Mouse (Mus musculus) urinary bladder, adult 18-20 months (tissue): ENCODE data around the gene Smc6.

Source experiments
- DNase-seq, 2 experiments: peaks; one replicate each; pipeline ENCODE4 v3.0.0; 2022; ENCODE audit warnings: low spot score in 2 of 2, mixed read lengths in 2 of 2

The Smc6 gene

DNA sequence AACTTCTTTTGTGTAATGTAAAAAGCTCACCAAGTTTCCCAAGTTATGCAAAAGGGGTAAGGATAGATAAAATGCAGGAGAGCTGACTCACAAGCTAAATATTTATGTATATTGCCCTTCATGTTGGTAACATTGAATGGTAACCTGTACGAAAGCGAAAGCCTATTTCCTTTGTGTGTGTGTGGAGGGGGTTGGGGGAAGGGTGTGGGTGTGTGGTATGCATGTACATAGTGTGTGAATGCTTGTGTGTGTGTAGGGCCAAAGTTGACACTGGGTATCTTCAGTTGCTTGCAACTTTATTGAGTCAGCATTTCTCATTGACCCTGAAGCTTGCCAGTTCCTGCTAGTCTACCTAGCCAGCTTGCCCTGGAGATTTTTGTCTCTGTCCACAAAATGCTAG, 15.9 kb downstream of the Smc6 start:
- DNase-seq = no peak

DNA sequence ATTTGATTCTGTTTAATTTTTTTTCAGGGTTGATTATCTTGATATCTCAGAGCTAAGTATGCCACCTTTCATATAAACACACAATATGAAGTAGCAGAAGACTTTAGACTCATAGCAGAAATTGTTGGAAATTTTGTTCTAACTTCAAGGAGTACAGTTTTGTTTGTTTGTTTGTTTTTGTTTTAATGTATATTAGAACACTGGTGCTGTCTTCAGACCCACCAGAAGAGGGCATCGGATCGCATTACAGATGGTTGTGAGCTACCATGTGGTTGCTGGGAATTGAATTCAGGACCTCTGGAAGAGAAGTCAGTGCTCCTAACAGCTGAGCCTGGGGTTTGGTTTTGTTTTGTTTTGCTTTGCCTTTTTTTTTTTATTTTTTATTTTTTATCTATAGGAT, 20.7 kb downstream of the Smc6 start:
- DNase-seq = no peak

DNA sequence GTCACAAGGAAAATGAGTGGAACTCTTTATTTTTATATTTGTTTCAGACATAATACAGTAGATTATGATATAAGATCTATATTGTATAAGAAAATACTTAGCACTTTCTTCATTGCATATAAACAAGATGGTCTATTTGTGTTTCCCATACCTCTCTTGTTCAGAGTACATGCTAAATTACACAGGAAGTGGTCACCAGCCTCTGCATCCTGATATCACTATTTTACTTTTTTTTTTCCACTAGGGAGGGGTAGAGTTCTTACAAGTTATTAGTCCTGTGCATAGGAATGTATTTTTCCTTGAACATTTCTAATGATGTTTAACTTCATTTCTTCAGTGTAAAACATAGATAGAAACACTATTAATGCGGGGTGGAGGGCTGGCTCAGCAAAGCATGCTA, 35.2 kb downstream of the Smc6 start:
- DNase-seq = no peak

DNA sequence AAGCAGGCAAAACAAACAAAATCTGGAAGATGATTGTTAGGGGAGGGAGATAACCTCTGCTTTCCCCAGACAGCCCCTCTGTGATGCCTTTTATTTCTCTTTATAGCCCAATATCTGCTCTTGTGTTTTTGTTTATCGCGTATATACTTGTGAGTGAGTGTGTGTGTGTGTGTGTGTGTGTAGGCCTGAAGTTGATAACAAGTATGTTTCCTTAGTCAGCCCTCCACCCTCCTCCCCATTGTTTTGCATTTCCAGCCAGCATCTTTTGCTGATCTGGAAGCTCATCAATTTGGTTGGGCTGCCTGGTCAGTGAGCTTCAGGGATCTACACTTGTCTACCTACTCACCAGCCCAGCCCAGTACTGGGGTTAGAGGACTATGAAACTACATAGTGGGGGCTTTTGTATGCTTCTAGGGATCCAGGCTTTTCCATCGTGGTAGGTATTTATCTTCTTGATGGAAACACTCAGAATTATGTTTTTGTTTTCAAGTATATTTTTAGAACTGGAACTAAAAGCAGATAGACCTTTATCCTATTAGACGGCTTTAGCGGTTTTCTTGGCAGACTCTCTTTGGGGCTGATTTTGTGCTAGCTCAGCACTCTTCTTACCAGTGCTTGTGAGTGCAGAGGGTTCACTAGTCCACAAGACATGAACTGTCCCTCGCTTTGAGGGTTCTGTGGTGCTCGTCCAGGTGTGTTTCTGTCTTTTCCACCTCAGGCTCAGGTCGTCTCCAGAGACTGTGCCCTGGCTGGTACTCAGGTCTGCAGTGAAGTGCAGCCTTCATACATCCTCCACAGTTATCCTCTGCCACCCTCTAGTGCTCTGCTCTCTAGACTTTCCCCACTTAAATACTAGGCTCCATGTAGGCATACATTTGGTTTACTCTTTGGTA, 41.3 kb downstream of the Smc6 start:
- DNase-seq = no peak

DNA sequence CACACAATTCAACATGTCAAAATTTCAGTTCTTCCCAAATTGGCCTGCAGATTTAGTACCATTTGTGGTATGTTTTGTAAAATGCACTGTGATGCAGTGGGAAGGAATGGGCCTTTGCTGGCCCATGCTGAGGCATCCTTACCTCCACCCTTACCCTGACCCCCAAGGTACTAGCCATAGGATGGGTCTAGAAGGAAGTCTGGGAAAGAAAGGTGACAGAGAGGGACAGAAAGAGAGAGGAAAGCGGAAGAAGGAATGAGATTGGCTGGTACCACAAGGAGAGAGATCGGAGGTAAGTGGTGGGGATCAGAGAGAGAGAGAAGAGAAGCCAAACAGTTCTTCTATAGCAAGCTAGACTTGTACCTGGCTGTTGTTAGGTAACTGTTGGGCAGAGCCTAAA, 45.4 kb downstream of the Smc6 start:
- DNase-seq = no peak

DNA sequence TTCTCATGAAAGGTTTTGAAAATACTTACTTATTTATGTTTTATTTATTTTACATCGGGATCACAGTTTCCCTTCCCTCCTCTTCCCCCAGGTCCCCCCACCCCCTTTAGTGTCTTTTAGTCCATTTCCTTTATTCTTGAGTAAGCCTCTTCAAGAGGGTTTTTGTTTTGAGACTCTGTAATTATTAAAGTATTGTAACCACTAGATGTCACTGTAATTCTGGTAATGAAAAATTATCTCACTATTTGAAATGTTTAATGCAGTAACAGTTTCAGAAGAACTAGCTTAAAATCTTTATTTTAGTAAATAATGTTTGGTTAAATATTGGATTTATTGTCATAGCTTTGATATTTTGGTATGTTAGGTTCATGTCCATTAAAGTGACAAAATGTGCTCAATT, 48.2 kb downstream of the Smc6 start:
- DNase-seq = no peak

DNA sequence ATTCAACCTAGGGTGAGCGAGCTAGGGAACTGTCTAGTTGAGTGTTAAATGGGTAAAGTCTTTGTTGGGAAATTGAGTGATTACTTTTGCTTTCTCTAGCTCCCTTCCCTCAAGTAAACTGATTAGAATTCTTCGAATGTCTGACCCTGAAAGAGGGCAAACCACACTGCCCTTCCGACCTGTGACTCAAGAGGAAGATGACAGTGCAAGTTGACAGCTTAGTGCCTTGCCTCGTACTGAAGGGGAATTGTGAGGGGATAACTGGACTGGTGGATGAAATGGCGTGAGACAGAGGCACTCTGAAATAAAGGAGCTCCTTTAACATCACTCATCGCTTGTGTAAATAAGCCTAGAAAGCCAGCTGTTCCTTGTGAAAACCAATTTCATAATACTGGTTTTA, 52.0 kb downstream of the Smc6 start:
- no peak for DNase-seq

DNA sequence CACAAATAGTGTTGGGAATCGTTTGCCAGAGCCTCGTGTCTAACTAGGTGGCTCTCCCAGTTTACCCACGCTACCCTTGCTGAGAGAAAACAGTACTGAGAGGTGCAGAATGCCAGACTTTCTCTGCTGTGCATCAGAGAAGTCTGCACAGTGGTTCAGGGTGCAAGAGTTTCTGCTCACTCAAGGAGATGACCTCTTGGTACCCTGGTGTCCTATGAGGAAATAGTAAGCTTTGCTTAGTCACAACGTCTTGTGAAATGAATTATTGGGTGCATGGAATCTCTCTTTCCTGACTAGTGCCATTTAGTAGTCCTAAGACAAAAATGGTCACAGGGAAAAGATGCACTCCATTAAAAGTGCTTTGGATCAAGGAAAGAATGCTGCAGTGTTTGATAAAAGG, 58.8 kb downstream of the Smc6 start:
- DNase-seq = no peak

DNA sequence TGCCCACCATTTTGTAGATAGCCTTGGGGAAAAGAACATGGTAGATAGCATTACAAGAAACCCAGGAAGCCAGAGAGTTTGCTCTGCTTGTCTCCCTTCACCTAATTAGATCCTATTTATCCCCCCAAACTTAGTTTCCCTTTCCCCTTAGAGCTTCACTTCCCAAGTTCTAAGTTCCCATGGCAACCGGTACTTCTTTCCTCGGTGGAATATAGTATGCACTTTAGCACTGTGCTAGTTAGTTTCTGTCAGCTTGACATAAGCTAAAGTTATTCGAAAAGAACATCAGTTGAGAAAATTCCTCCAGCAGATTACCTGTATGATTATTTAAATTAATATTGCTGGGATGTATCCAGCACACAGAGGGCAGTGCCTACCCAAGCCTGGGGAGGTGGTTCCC, 60.8 kb downstream of the Smc6 start:
- no peak for DNase-seq

DNA sequence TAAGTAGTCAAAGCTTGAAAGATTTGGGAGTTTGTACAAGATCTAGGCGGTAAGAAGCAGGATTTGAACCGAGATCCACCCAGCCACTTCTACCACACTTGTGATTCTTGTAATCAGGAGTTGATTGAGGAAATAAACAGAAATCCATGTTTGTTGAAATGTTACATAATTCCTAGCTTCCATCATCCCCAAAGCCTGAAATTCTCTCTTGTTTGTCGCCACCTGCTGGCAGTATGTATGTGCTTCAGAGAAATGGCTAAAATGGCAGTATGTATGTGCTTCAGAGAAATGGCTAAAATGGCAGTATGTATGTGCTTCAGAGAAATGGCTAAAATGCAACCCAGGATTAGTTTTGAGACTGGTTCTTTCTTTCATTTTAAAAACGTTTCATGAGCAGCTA, 71.2 kb downstream of the Smc6 start:
- peak in 1 of 2 experiments; percentile 9 for DNase-seq

DNA sequence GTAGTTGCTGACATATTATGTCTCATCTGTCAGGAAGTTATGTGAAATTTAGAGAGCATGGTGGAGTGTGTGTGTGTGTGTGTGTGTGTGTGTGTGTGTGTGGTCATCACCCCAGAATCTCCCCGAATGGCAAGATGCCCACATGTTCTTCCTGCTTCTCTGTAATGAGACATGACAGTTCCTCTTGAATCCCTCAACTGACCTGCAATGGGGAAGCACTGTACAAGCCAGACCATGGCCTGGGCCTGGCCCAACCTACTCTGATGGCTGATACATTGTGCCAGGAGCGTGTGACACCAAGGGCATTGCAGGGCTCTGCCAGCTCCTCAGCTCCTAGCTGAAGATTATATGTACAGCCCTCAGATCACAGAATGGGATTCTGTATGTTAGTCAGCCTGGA, 72.6 kb downstream of the Smc6 start:
- no peak for DNase-seq

DNA sequence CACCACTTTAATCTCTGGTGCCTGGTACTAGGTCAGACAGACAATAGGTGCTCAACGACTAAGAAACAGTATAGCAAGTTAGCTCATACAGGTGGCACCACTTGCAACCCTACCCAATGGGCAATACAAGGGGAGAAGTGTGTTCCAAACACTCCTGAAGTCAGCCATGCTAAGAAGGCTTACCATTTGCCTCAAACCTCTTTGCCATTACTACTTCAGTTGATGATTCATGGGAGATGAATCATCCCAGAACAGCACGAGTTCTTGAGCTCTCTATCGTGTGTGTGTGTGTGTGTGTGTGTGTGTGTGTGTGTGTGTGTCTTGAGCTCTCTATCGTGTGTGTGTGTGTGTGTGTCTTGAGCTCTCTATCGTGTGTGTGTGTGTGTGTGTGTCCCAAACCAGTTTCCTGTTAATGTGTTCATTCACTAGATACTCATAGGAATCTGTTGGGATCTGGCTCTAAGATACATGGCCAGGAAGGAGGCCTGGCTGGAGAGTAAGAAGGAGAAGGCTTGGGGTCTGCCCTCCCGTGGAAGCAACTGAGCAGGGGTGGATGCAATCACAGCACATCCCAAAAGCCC, 76.4 kb downstream of the Smc6 start:
- no peak for DNase-seq

DNA sequence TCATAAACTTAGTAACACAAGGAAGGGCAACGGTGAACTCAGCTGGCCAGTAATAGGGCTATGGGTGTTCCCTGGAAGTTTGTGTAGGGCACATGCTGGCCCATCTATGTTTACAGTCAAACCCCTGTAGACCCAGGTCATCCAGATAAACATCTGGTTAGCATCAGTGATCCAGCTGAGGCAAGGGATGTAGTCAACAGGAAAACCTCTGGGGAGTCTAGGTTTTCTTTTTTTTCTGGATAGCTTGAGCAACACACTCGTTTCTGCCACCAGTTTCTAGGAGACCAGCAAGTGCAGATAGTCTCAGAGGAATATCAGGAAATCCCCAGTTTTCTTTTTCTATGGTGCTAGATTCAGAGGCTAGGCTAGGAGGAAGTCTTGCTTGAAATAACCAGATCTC, 80.3 kb downstream of the Smc6 start:
- DNase-seq = no peak

DNA sequence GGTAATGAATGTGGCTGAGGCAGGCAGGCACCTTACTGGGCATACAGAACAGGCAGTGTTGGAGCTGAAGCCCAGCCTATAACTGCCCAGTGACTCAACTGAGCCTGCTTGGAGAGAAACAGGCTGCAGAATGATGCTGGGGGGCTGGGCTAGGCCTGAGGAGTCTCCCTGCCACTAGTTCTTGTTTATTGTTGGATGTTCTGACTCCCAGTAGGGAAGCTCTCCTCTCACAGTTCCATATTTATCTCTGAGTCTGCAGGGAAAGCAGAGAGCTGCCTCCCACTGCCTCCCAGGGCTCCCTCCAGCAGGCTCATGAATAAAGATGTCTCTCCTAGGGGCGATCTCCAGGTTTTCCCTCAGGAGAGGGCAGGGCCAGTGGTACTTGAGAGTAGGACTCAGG, 82.7 kb downstream of the Smc6 start:
- DNase-seq = no peak

DNA sequence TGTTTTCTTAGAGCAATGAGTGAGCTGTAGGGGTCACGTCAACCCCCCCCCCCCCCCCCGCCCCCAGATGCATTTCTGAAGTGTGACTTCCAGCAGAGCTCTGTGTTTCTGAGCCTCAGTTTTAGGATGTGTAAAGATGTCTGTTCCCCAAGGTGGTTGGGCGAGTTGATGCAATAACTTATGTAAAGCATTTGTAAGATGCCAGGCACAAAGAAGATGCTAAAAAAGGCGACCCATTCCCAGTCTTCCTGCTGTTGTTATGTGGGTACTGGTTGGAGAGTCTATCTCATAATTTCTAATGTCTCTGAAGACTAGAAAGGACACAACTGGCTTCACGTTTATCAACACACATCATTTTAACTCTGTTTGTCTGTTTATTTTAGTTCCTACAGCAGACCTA, 84.2 kb downstream of the Smc6 start:
- no peak for DNase-seq

DNA sequence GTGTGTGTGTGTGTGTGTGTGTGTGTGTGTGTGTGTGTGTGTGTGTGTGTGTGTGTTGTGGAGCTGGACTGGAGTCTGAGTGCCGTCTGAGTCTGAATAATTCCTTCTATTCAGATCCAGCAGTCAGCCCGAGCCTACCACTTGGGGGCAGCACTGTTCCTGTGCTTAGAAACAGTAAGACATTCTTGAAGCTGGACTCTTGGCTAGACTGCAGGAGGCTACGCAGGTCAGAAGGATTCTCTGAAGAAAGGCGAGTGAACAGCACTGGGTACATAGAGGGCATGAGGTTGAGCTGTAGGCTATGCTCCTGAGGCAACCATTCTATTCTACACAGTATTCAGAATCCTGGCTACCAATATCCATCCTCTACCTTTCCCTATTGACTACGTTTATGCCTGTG, 85.2 kb downstream of the Smc6 start:
- peak; percentile 41 to 59 for DNase-seq

DNA sequence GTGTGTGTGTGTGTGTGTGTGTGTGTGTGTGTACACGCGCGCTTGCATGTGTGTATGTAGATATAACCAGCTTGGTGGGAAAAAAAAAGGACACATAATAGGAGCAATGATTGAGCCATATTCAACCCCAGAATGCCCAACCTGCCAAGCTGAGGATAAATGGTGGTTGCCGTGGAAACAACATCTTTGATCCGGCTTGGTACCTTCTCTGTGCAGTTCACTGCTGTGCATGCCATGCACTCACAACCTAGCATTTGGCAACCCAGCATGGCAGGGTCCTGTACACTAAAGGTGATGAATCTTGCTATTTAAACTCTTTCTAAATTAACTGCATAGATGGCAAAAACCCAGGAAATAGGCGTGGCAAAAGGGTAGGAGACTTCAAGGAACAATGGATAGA, 96.7 kb downstream of the Smc6 start:
- DNase-seq = no peak

DNA sequence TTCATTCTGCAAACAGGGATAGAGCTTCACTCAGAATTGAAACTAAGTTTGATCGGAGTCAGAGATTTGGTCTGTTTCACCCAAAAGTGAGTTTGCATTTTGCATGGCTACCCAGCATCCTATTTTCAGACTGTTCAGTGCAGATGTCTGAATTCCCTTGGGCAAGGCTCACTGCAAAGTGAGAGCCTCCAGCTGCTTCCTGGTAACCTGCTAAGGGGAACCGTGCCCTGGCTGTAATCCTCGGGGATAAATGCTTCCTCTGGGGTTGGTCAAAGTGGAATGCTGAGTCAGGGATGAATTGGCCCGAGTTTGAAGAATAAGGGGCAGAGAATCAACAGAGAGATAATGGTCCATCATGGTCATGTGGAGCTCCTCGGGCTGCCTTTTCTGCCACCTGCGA, 99.2 kb downstream of the Smc6 start:
- DNase-seq = no peak

DNA sequence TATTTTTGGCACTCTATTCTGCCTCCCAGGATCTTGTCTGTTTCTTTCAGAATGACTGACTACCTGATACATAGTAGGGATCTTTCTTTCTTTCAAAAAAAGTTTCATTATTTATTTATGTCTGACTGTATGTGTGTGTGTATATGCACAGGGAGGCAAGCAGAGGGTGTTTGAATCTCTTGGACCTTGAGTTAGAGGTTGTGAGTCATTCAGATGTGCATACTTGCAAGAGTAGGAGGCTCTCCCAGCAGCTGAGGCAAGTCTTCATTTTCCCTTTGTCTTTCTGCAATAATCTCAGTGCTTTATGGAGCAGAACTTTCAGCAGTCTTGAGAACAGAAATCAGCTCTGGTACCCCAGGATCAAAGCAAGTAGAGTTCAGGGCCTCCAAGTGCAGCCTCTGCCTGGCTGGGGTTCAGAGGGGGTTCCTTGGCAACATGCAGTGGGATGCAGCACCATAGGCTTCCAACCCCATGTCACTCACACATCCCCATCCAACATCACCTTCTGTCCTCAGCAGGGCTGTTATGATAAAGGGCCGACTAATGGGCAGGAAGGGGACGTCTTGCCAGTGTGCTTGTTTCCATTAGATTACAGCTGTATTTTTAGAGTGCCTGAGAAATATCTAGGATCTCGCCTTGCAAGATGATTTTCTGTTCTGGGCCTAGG, 101.5 kb downstream of the Smc6 start:
- DNase-seq = no peak
